Mouse (Mus musculus) brain, embryonic 18.5 days (tissue): ENCODE results near the gene Olfr849.

Experiments
- DNase-seq: peaks from one replicate; pipeline ENCODE4 v3.0.0-alpha.2; 2012; ENCODE audit warnings: low read depth, low spot score

The Olfr849 gene

DNA sequence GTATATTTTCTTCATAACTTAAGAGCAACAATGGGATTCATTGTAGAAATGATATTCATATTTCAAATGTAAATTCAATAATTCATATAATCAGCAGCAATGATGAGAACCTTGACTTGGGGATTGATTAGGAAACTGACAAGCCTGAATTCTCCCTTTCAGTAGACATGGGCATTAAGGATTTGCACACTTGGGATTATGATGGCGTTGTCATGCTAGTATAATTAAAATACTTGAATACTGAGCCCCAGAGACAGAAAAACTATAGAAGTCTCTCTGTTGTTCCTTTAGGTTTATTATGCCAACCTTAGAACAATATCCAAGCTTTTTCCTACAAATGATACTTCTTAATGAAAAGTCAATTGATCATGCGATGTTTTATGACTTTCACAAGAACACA is at the start of gene Olfr849:
Olfr849 (plus strand) TSS at position 301 of the 400 bp plus-strand sequence.
- DNase-seq: no peak

GRCm38 (mm10) chr9:19478148-19478547 is 38.1 kb downstream of the Olfr849 start, which contains the start of gene Olfr850:
Gene Olfr850 (minus strand): TSS chr9:19478248.
- no peak for DNase-seq

DNA sequence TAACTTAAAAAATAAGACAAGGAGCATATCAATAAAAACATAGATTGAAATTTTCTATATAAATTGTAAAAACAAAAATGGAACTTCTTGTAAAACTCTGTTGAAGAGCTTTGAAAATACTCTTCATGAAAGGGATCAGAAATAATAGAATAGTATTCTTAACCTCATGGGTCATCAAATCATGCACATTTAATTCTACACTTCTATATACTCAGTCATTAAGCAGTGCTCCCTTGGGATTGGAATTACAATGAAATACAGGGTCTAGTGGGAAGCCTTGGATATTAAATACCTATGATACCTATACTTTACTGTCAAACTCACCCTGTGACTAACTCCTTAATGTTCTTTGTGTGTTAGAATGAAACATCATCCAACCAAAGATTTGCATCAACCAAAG is 52.9 kb downstream of the Olfr849 start, which contains the start of gene Olfr851:
Olfr851 (plus strand) TSS at position 301 of the 400 bp plus-strand sequence.
- DNase-seq: no peak
